Mouse (Mus musculus) kidney, postnatal 4 days (tissue): ENCODE measurements around the gene Cacna1a.

Source experiments
- DNase-seq, 2 experiments: peaks; one replicate each; pipeline ENCODE4 v3.0.0; 2021; ENCODE audit warnings: mixed read lengths in 2 of 2

Gene Cacna1a

GRCm38 (mm10) chr8:84413886-84414851 lies 25.9 kb downstream of the Cacna1a start:
- peak; percentile 61 to 72 for DNase-seq

- DNase-seq = no peak
These were observed 26.7 kb downstream of the Cacna1a start for GRCm38 (mm10) chr8:84414918-84415317.

- peak; percentile 53 to 68 for DNase-seq
These were observed 27.2 kb downstream of the Cacna1a start for GRCm38 (mm10) chr8:84415378-84415898.

- no peak for DNase-seq
These were observed 27.8 kb downstream of the Cacna1a start for GRCm38 (mm10) chr8:84416041-84416440.

- DNase-seq = no peak
These were observed 28.7 kb downstream of the Cacna1a start for GRCm38 (mm10) chr8:84416915-84417314.

- DNase-seq = no peak
These were observed 29.6 kb downstream of the Cacna1a start for GRCm38 (mm10) chr8:84417840-84418239.

GRCm38 (mm10) chr8:84424426-84424825 lies 36.2 kb downstream of the Cacna1a start:
- DNase-seq = no peak

GRCm38 (mm10) chr8:84426087-84426486 lies 37.8 kb downstream of the Cacna1a start:
- no peak for DNase-seq

GRCm38 (mm10) chr8:84426582-84426981 lies 38.3 kb downstream of the Cacna1a start:
- DNase-seq = no peak

- DNase-seq = no peak
These were observed 39.8 kb downstream of the Cacna1a start for GRCm38 (mm10) chr8:84428034-84428433.

- DNase-seq = no peak
These were observed 40.8 kb downstream of the Cacna1a start for GRCm38 (mm10) chr8:84429014-84429413.

- DNase-seq = no peak
These were observed 41.3 kb downstream of the Cacna1a start for GRCm38 (mm10) chr8:84429492-84429891.

- no peak for DNase-seq
These were observed 47.1 kb downstream of the Cacna1a start for GRCm38 (mm10) chr8:84435370-84435769.

GRCm38 (mm10) chr8:84439813-84440212 lies 51.6 kb downstream of the Cacna1a start:
- DNase-seq = no peak

GRCm38 (mm10) chr8:84442043-84442442 lies 53.8 kb downstream of the Cacna1a start:
- peak; percentile 12 to 16 for DNase-seq

GRCm38 (mm10) chr8:84446571-84446991 lies 58.3 kb downstream of the Cacna1a start:
- no peak for DNase-seq

- peak; percentile 93 to 94 for DNase-seq
These were observed 66.3 kb downstream of the Cacna1a start for GRCm38 (mm10) chr8:84454532-84454931.

GRCm38 (mm10) chr8:84458853-84459252 lies 70.6 kb downstream of the Cacna1a start:
- no peak for DNase-seq

GRCm38 (mm10) chr8:84459276-84459675 lies 71.0 kb downstream of the Cacna1a start:
- DNase-seq = no peak

GRCm38 (mm10) chr8:84460698-84461097 lies 72.5 kb downstream of the Cacna1a start:
- no peak for DNase-seq

GRCm38 (mm10) chr8:84466932-84467331 lies 78.7 kb downstream of the Cacna1a start:
- no peak for DNase-seq

- no peak for DNase-seq
These were observed 80.8 kb downstream of the Cacna1a start for GRCm38 (mm10) chr8:84469076-84469475.

- DNase-seq = peak; percentile 92 to 94
These were observed 83.2 kb downstream of the Cacna1a start for GRCm38 (mm10) chr8:84471271-84471995.
